Mouse (Mus musculus): ENCODE data around the gene Sds.

Sds gene

GRCm38 (mm10) chr5:120514031-120514677 is 37.8 kb downstream of the Sds start:
- CTCF ChIA-PET: no interaction called here

- CTCF ChIA-PET: no interaction called here
Measured at GRCm38 (mm10) chr5:120514754-120515153, 38.4 kb downstream of the Sds start.

GRCm38 (mm10) chr5:120515451-120515850 is 39.1 kb downstream of the Sds start:
- CTCF ChIA-PET: no interaction called here

GRCm38 (mm10) chr5:120516221-120516984 is 40.1 kb downstream of the Sds start:
- CTCF ChIA-PET: no interaction called here

- CTCF ChIA-PET: no interaction called here
Measured at GRCm38 (mm10) chr5:120517552-120517951, 41.2 kb downstream of the Sds start.

GRCm38 (mm10) chr5:120522649-120523048 is 46.3 kb downstream of the Sds start:
- CTCF ChIA-PET: no interaction called here

GRCm38 (mm10) chr5:120524736-120525135 is 48.4 kb downstream of the Sds start:
- CTCF ChIA-PET: no interaction called here

- CTCF ChIA-PET: interaction anchor here (0.7 to 1.2 kb wide), 2 partner anchors 79 to 90 kb away, joined by 3 to 6 read pairs; no protein-coding TSS in a partner anchor
Measured at GRCm38 (mm10) chr5:120525737-120526136, 49.4 kb downstream of the Sds start.

GRCm38 (mm10) chr5:120526311-120526710 is 50.0 kb downstream of the Sds start:
- CTCF ChIA-PET: interaction anchor here (1.2 to 1.4 kb wide), 2 partner anchors 48 to 79 kb away, joined by 4 to 6 read pairs; no protein-coding TSS in a partner anchor

GRCm38 (mm10) chr5:120527296-120527964 is 51.1 kb downstream of the Sds start:
- CTCF ChIA-PET: interaction anchor here (1.4 kb wide), 1 partner anchor 47 kb away, joined by 4 read pairs; no protein-coding TSS in a partner anchor

- CTCF ChIA-PET: no interaction called here
Measured at GRCm38 (mm10) chr5:120531631-120532030, 55.3 kb downstream of the Sds start.
